Mouse (Mus musculus): ENCODE data around the gene Cmpk1.

GRCm38 (mm10) chr4:114999445-114999772 lies 12.4 kb upstream of the Cmpk1 start:
- no peak for TF ChIP-seq CTCF (IDR thresholded peaks at IDR 0.05; ENCODE audit: low read depth, low read length)
- TF ChIP-seq POLR2A (IDR thresholded peaks at IDR 0.05; ENCODE audit: borderline replicate concordance, low read depth, low read length), result no peak

Data from bone marrow macrophage, adult 2 months (primary cell).